Mouse (Mus musculus): ENCODE measurements around the gene Nlrp3.

DNA sequence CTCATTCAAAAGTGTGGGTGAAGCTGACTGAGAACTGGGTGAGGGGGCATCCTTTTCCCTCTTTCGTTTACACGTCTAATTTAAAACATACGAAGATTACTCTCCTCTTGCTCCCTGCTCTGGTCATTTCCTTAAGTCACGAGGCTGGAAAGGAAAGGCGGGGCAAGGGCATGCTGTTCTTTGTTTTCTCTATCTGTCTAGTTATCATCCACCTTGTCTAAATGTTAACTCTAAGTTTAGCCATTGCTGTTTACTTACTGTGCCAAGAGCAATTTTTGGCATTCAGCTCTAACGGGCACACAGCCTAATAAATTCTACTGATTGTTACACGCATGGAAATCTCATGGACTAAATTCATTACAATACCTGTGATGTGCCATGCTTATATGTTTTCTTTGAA lies 57.8 kb downstream of the Nlrp3 start:
- TF ChIP-seq POLR2A (IDR thresholded peaks at IDR 0.05; ENCODE audit: insufficient read depth, low read depth, low read length) (no peak), CTCF (IDR thresholded peaks at IDR 0.05) (no peak)

Data from heart, adult 2 months (tissue).